Mouse (Mus musculus) brain, embryonic 14.5 days (tissue): ENCODE results near the gene 1700113H08Rik.

ENCODE experiments used
- CTCF ChIP-seq: fragments of 200-500 bp; IDR thresholded peaks from 2 replicates; pipeline ENCODE4 v1.5.1; 2012; ENCODE audit warnings: inconsistent platforms, mild to moderate bottlenecking, moderate library complexity, borderline replicate concordance; ENCODE audit not compliant: insufficient read depth, insufficient read length; ENCODE audit errors: extremely low read depth
- POLR2A ChIP-seq: fragments of 200-500 bp; IDR thresholded peaks from 2 replicates; pipeline ENCODE4 v1.6.1; 2012; ENCODE audit warnings: mild to moderate bottlenecking, inconsistent platforms, borderline replicate concordance; ENCODE audit not compliant: poor library complexity, insufficient read depth, insufficient read length, severe bottlenecking; ENCODE audit errors: extremely low read depth

DNA sequence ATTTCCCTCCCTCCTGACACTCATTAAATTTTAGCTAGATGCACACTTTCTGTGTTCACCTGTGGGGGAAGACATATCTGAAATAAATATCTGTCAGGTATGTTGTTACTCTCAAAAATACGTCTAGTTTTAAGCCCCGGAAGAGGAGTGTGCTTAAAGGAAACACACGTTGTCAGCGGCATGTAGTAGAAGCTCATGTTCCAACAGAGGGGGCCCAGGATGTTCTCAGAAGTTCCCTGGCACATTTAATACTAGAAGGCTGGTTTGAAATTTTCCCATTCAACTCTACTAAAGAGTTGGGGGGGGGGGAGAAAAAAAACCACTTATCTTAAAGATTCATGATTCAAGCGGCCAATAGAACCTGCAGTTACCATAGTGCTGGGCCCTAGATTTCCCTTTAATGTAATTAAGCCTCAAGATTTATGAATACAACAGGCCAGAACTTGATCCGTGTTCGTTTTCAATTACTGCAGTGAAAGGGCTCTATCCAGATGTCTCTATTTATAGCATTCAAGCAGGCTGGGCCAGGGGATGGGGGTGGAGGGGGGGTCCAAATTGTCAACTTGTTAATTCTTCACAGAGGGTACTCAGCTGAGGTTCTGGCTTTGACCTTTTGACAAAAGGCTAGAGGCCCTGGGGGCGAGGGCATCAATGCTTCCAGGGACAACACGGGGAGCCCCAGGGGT is 43.6 kb downstream of the 1700113H08Rik start:
- no peak for TF ChIP-seq CTCF
- TF ChIP-seq POLR2A: no peak
